Mouse (Mus musculus) hindbrain, embryonic 15.5 days (tissue): Measurements from ENCODE around the gene Ctso. TPM values are rescaled to one million over a fixed set of nuclear protein-coding genes. Genes with fewer than 3 reads are reported as not detected.

Experiments used
- ATAC-seq: fragments of 200-750 bp; cut with Nextera tagmentation; 2 replicates; pipeline ENCODE4 v1.8.0; 2017; ENCODE audit warnings: low read depth, moderate number of reproducible peaks, moderate TSS enrichment; ENCODE audit not compliant: low FRiP score
- H3K27ac ChIP-seq: fragments of 300-500 bp; sonication (generic); replicated peaks from 2 replicates; pipeline ENCODE4 v1.5.1; 2015; ENCODE audit warnings: mild to moderate bottlenecking, inconsistent platforms
- H3K27me3 ChIP-seq: fragments of 300-500 bp; sonication (generic); 2 replicates; pipeline ENCODE4 v1.6.1; 2015; ENCODE audit warnings: control low read depth, inconsistent platforms
- H3K36me3 ChIP-seq: fragments of 300-500 bp; sonication (generic); 2 replicates; pipeline ENCODE4 v1.6.1; 2015; ENCODE audit warnings: control low read depth, inconsistent platforms
- H3K4me1 ChIP-seq: fragments of 300-500 bp; sonication (generic); replicated peaks from 2 replicates; pipeline ENCODE4 v1.6.1; 2015; ENCODE audit warnings: control low read depth, inconsistent platforms
- H3K4me2 ChIP-seq: fragments of 300-500 bp; sonication (generic); 2 replicates; pipeline ENCODE4 v1.6.1; 2015; ENCODE audit warnings: moderate library complexity, mild to moderate bottlenecking, inconsistent platforms
- H3K4me3 ChIP-seq: fragments of 300-500 bp; sonication (generic); 2 replicates; pipeline ENCODE4 v1.5.1; 2015; ENCODE audit warnings: mild to moderate bottlenecking, inconsistent platforms
- H3K9ac ChIP-seq: fragments of 300-500 bp; sonication (generic); 2 replicates; pipeline ENCODE4 v1.6.1; 2015; ENCODE audit warnings: inconsistent platforms
- H3K9me3 ChIP-seq: fragments of 300-500 bp; sonication (generic); 2 replicates; pipeline ENCODE4 v1.6.1; 2016; ENCODE audit warnings: control low read depth, inconsistent platforms
- WGBS: fragments of 180-500 bp; shearing (Covaris S2); methylation state at CpG from one replicate; pipeline ENCODE4 v1.1.7; 2015; 5-methylcytosine and 5-hydroxymethylcytosine counted together
- polyA plus RNA-seq: library from polyadenylated mRNA; unstranded; fragments of >200 nt; fragmentation: Nextera tagmentation; extraction: Ambion mirVana; gene quantifications from 2 replicates; pipeline ENCODE4 v1.2.1, GENCODE M21; 2015

Ctso gene
- polyA plus RNA-seq: 10.1 and 10.3 TPM in 2 replicates

DNA sequence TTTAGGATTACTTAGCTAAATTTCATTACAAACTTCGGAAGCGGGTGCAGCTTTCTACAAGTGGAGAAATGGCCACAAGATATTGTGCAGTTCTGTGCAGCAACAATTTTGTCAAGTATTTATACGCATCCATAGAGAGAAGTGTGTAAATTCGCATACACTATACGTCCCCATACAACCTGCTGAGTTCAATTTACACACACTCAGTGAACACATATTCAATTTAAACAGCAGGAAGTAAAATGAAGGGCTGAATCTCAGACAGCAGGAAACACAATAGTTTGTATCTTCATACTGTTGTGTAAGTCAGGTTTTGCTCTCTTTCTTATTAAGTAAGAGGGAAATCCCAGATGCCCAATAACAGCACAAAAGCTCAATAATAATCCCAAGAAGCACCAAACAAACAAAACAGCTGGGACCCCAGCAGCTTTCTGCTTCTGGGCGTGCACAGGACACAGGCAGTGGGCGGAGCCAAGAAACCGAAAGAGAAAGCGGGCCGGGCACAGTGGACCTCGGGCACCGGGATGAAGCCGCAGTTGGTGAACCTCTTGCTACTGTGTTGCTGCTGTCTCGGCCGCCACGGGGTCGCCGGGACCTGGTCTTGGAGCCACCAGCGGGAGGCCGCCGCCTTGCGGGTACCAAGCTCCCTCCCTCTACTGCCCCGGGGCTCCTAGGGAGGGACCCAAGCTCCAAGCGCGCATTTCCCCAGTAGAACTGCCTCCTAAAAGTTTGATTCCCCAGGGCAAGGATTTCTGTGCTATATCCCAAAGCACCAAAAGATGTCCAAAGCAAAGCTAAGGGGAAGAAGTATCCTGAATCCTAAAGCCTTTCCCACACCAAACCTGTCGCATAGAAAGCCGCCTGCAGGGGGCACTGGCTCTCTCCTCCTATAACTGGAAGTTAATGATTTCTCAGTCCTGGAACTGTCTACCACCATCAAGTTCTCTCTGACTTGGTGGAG, at the start of gene Ctso:
Ctso (plus strand) TSS at position 461 of the 961 bp plus-strand sequence.
- H3K9me3 ChIP-seq: no peaks in the 10 kb centered on the region
- H3K4me1 ChIP-seq: no peaks in the 10 kb centered on the region
- no peaks in the 10 kb centered on the region for H3K36me3 ChIP-seq
- H3K27me3 ChIP-seq: no peaks in the 10 kb centered on the region
- H3K4me2 ChIP-seq: peak within 1 kb of the TSS; percentile 79
- WGBS: 8% methylated on average over 27 of the region's 27 CpGs
- peak within 1 kb of the TSS; percentile 80 for H3K9ac ChIP-seq
- peak within 1 kb of the TSS; percentile 84 for H3K27ac ChIP-seq
- H3K4me3 ChIP-seq: peak within 1 kb of the TSS; percentile 80
- peak; percentile 92 for ATAC-seq

DNA sequence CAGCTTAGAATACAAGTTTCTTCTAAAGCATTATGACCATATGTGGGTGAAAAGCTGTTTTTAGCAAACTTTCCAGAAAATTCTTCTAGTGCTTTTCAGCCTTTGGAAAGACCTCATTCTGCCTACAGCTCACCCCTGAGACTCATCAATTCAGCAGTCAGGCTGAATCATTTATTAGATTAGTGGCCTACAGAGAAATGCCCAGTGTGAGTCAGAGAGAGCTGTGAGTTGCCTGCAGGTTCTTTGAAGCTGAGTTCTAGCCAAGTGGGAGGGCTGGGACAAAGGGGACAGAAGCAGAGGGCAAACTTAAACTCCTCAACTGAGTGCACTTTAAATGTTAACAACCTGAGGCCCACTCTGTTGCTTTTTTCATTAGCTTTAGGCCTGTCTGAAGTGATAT, 48.5 kb upstream of the Ctso start:
- no peak for ATAC-seq
- no peaks in the 10 kb centered on the region for H3K9me3 ChIP-seq
- H3K4me1 ChIP-seq: no peaks in the 10 kb centered on the region
- no peaks in the 10 kb centered on the region for H3K27me3 ChIP-seq
- no peak overlapping the region for H3K4me3 ChIP-seq
- H3K27ac ChIP-seq: no peak overlapping the region
- H3K36me3 ChIP-seq: no peaks in the 10 kb centered on the region
- H3K9ac ChIP-seq: no peak overlapping the region
- H3K4me2 ChIP-seq: no peak overlapping the region

DNA sequence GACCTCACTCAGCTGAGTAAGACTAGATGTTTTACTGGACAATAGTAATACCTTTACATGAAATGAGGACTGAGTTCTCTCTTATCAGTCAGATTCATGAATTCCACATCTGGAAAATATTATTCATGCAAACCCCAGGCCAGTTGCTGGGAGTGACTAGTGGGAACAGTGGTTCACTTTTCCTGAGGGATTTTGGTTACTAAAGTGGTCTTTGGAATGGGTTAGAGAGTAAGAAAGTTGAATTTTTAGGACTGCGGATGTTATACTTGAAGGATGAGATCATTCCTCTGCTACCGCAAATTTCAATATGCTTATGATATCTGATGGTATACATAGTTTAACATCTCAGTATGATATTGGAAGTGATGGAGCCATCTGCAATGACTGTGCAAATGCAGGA, 46.8 kb upstream of the Ctso start:
- WGBS: 96% methylated on average over 2 of the region's 2 CpGs
- no peak overlapping the region for H3K27ac ChIP-seq
- no peak overlapping the region for H3K4me2 ChIP-seq
- H3K4me3 ChIP-seq: no peak overlapping the region
- H3K9ac ChIP-seq: no peak overlapping the region
- H3K4me1 ChIP-seq: no peaks in the 10 kb centered on the region
- no peaks in the 10 kb centered on the region for H3K27me3 ChIP-seq
- H3K36me3 ChIP-seq: no peaks in the 10 kb centered on the region
- H3K9me3 ChIP-seq: no peaks in the 10 kb centered on the region
- no peak for ATAC-seq

DNA sequence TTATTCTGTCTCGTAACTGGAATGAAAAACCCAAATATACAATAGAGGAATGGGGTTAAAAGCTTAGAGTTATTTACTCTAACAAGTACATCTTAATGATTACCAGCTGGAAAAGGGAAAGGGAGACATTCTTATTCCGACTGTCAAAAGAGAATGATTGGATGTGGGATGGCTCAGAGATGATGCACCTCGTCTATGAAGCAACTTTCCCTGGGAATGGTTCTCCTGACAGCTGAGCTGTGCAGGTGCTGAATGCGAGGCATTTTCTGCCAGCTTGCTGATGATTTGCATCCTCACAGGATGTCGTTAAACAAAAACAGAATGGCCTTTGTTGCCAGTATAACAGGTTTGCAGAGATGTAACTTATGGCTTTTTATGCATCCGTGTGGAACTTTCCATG, 43.3 kb upstream of the Ctso start:
- H3K9ac ChIP-seq: no peak overlapping the region
- ATAC-seq: no peak
- H3K27me3 ChIP-seq: no peaks in the 10 kb centered on the region
- no peak overlapping the region for H3K4me2 ChIP-seq
- no peaks in the 10 kb centered on the region for H3K4me1 ChIP-seq
- WGBS: 71% methylated on average over 6 of the region's 6 CpGs
- no peak overlapping the region for H3K27ac ChIP-seq
- no peaks in the 10 kb centered on the region for H3K36me3 ChIP-seq
- no peak overlapping the region for H3K4me3 ChIP-seq
- H3K9me3 ChIP-seq: no peaks in the 10 kb centered on the region

- WGBS: 27% methylated on average over 6 of the region's 6 CpGs
- Histone ChIP-seq H3K4me3 (no peak overlapping the region), H3K4me1 (peaks cover 6% of the 10 kb centered on the region), H3K27me3 (no peaks in the 10 kb centered on the region), H3K9ac (no peak overlapping the region), H3K36me3 (no peaks in the 10 kb centered on the region), H3K4me2 (no peak overlapping the region), H3K27ac (peak overlapping the region; percentile 8; the same call in 1 of the 2 replicates), H3K9me3 (no peaks in the 10 kb centered on the region)
- ATAC-seq: 0 out of 2 replicates have a peak, but pooled peaks have one; percentile 27
Measured at GRCm38 (mm10) chr3:81910286-81911036, 21.9 kb upstream of the Ctso start.

- H3K4me2 ChIP-seq: no peak overlapping the region
- H3K4me3 ChIP-seq: no peak overlapping the region
- peak; percentile 45; the same call in 1 of the 2 replicates for ATAC-seq
- H3K9ac ChIP-seq: no peak overlapping the region
- no peaks in the 10 kb centered on the region for H3K36me3 ChIP-seq
- no peaks in the 10 kb centered on the region for H3K4me1 ChIP-seq
- no peak overlapping the region for H3K27ac ChIP-seq
- no peaks in the 10 kb centered on the region for H3K9me3 ChIP-seq
- 38% methylated on average over 5 of the region's 5 CpGs for WGBS
- no peaks in the 10 kb centered on the region for H3K27me3 ChIP-seq
Measured at GRCm38 (mm10) chr3:81916030-81916686, 16.2 kb upstream of the Ctso start.

DNA sequence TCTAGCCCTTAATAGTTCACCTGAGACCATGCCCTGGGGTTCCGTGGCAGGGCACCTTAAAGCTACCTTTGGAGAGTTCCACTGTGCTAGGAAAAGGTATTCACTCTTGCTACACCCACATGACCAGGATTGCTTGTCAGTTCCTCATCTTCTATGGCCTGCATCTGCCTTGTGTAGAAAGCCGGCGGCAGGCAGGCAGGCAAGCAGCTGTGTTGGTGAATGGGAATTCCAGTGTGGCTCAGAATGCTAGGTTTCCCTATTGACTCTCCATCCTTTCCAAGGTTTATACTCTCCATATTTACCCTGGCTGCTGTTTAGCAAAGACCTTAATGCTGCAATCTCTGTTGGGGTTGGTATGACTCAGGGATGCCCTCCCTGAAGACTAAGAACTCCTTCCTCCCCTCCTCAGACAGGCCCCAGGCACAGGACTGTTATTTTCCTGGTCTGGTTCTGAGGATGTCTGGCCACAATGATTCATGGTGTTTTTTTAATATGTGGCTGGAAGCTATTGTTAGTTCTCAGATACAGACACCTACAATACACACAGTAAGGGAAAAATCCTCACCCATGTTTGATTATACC, 15.0 kb upstream of the Ctso start:
- H3K36me3 ChIP-seq: no peaks in the 10 kb centered on the region
- no peak overlapping the region for H3K9ac ChIP-seq
- no peak overlapping the region for H3K27ac ChIP-seq
- H3K4me2 ChIP-seq: no peak overlapping the region
- no peak for ATAC-seq
- no peaks in the 10 kb centered on the region for H3K9me3 ChIP-seq
- no peak overlapping the region for H3K4me3 ChIP-seq
- WGBS: 77% methylated on average over 3 of the region's 3 CpGs
- H3K27me3 ChIP-seq: no peaks in the 10 kb centered on the region
- no peaks in the 10 kb centered on the region for H3K4me1 ChIP-seq

- WGBS: 80% methylated on average over 8 of the region's 8 CpGs
- ATAC-seq: no peak
- Histone ChIP-seq H3K4me1 (peaks cover 6% of the 10 kb centered on the region; the same call in 1 of the 2 replicates), H3K4me2 (no peak overlapping the region), H3K9ac (no peak overlapping the region), H3K9me3 (no peaks in the 10 kb centered on the region), H3K4me3 (no peak overlapping the region), H3K27me3 (no peaks in the 10 kb centered on the region), H3K27ac (no peak overlapping the region), H3K36me3 (no peaks in the 10 kb centered on the region)
Measured at GRCm38 (mm10) chr3:81918215-81918614, 14.2 kb upstream of the Ctso start.

DNA sequence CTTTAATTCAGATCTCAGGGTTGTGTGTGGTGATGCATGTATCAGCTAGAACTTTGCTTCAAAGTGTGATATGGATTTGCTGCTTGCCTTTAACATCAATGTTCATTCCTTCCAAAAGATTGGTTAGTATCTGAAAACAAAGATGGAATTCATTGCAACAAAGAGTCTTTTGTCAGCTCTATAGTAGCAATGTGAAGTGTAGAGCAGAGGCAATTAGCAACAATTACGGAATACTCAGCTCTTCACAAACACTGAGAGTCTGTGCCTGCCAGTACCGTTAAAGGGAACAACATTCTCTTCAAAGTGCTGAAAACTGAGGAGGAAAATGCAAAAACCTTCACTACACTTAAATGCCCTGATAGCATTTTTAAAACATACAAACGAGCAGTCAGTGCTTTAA, 12.7 kb upstream of the Ctso start:
- Histone ChIP-seq H3K4me3 (no peak overlapping the region), H3K27ac (no peak overlapping the region), H3K27me3 (no peaks in the 10 kb centered on the region), H3K9ac (no peak overlapping the region), H3K4me2 (no peak overlapping the region), H3K4me1 (peaks cover 12% of the 10 kb centered on the region; the same call in 1 of the 2 replicates), H3K9me3 (no peaks in the 10 kb centered on the region), H3K36me3 (no peaks in the 10 kb centered on the region)
- 41% methylated on average over 3 of the region's 3 CpGs for WGBS
- no peak for ATAC-seq

GRCm38 (mm10) chr3:81922910-81923309, 9.5 kb upstream of the Ctso start:
- peak; percentile 68 for ATAC-seq
- Histone ChIP-seq H3K4me2 (no peak overlapping the region), H3K27me3 (no peaks in the 10 kb centered on the region), H3K9me3 (no peaks in the 10 kb centered on the region), H3K27ac (peak overlapping the region; percentile 35; the same call in 1 of the 2 replicates), H3K4me3 (no peak overlapping the region), H3K4me1 (peaks cover 19% of the 10 kb centered on the region; the same call in 1 of the 2 replicates), H3K36me3 (no peaks in the 10 kb centered on the region), H3K9ac (no peak overlapping the region)
- WGBS: 49% methylated on average over 4 of the region's 4 CpGs

DNA sequence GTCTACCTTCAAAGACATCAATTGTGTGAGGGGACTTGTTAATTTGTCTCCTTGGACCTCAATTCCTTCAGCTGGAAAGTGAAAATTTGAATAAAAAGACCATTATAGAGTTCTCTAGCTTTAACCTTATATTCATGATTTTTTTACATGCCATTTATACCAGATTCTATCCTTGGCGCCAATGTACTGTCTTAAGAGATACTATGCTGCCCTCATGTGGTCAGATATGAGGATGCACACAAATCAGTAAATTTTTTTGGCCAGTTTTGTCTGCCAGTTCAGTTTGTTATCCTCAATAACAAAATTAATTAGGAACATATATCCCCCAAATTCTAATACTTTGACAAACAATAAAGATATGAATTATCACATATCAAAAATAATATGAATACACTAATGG, 7.5 kb upstream of the Ctso start:
- peaks cover 19% of the 10 kb centered on the region; the same call in 1 of the 2 replicates for H3K4me1 ChIP-seq
- ATAC-seq: peak; percentile 40; the same call in 1 of the 2 replicates
- H3K27me3 ChIP-seq: no peaks in the 10 kb centered on the region
- no peaks in the 10 kb centered on the region for H3K36me3 ChIP-seq
- no peaks in the 10 kb centered on the region for H3K9me3 ChIP-seq
- no peak overlapping the region for H3K27ac ChIP-seq
- H3K4me3 ChIP-seq: no peak overlapping the region
- WGBS: 0% methylated on average over 1 of the region's 1 CpGs
- H3K4me2 ChIP-seq: no peak overlapping the region
- no peak overlapping the region for H3K9ac ChIP-seq
